Mouse (Mus musculus) intestine, embryonic 16.5 days (tissue): Measurements from ENCODE around the gene Kif3b. TPM values are rescaled to one million over a fixed set of nuclear protein-coding genes. Genes with fewer than 3 reads are reported as not detected.

ENCODE experiments used
- ATAC-seq: fragments of 200-750 bp; cut with Nextera tagmentation; 2 replicates; pipeline ENCODE4 v1.8.0; 2017; ENCODE audit warnings: moderate TSS enrichment, moderate library complexity
- H3K27ac ChIP-seq: fragments of 300-500 bp; sonication (generic); 2 replicates; pipeline ENCODE4 v1.5.1; 2014; ENCODE audit warnings: mild to moderate bottlenecking, low read length
- H3K27me3 ChIP-seq: fragments of 300-500 bp; sonication (generic); replicated peaks from 2 replicates; pipeline ENCODE4 v1.6.1; 2014; ENCODE audit warnings: low read length, control low read depth, mixed read lengths; ENCODE audit not compliant: control insufficient read depth, insufficient read depth
- H3K36me3 ChIP-seq: fragments of 300-500 bp; sonication (generic); 2 replicates; pipeline ENCODE4 v1.6.1; 2014; ENCODE audit warnings: low read length, control low read depth; ENCODE audit not compliant: control insufficient read depth, insufficient read depth
- H3K4me1 ChIP-seq: fragments of 300-500 bp; sonication (generic); 2 replicates; pipeline ENCODE4 v1.6.1; 2014; ENCODE audit warnings: low read length, control low read depth, mixed read lengths; ENCODE audit not compliant: control insufficient read depth, insufficient read depth
- H3K4me2 ChIP-seq: fragments of 300-500 bp; sonication (generic); 2 replicates; pipeline ENCODE4 v1.6.1; 2014; ENCODE audit warnings: low read depth, low read length, control low read depth
- H3K4me3 ChIP-seq: fragments of 300-500 bp; sonication (generic); 2 replicates; pipeline ENCODE4 v1.5.1; 2014; ENCODE audit warnings: mild to moderate bottlenecking, low read length
- H3K9ac ChIP-seq: fragments of 300-500 bp; sonication (generic); 2 replicates; pipeline ENCODE4 v1.6.1; 2014; ENCODE audit warnings: low read depth, low read length
- H3K9me3 ChIP-seq: fragments of 300-500 bp; sonication (generic); 2 replicates; pipeline ENCODE4 v1.6.1; 2016; ENCODE audit warnings: low read length, control low read depth; ENCODE audit not compliant: control insufficient read depth
- WGBS: fragments of 180-500 bp; shearing (Covaris S2); extraction: QIAGEN DNeasy Blood & Tissue Kit; methylation state at CpG from one replicate; pipeline ENCODE4 v1.1.7; 2014; 5-methylcytosine and 5-hydroxymethylcytosine counted together
- polyA plus RNA-seq: library from polyadenylated mRNA; unstranded; fragments of >200 nt; fragmentation: Nextera tagmentation; extraction: Ambion mirVana; gene quantifications from 2 replicates; pipeline ENCODE4 v1.2.1, GENCODE M21; 2015

Kif3b gene
- polyA plus RNA-seq, 1 experiment from 2014 or later = 8.2 TPM

GRCm38 (mm10) chr2:153309106-153309505 is 17.9 kb downstream of the Kif3b start:
- WGBS = 67% methylated on average over 8 of the region's 8 CpGs
- no peak overlapping the region for H3K9ac ChIP-seq
- H3K9me3 ChIP-seq = no peaks in the 10 kb centered on the region
- no peak overlapping the region for H3K4me2 ChIP-seq
- H3K27me3 ChIP-seq = no peaks in the 10 kb centered on the region
- no peaks in the 10 kb centered on the region for H3K36me3 ChIP-seq
- no peak overlapping the region for H3K4me3 ChIP-seq
- H3K4me1 ChIP-seq = peaks cover 5% of the 10 kb centered on the region; the same call in 1 of the 2 replicates
- ATAC-seq = no peak
- no peak overlapping the region for H3K27ac ChIP-seq

GRCm38 (mm10) chr2:153310228-153310627 is 19.0 kb downstream of the Kif3b start:
- no peak overlapping the region for H3K4me2 ChIP-seq
- no peaks in the 10 kb centered on the region for H3K36me3 ChIP-seq
- H3K9ac ChIP-seq = no peak overlapping the region
- no peak for ATAC-seq
- no peak overlapping the region for H3K27ac ChIP-seq
- no peaks in the 10 kb centered on the region for H3K27me3 ChIP-seq
- WGBS = 78% methylated on average over 6 of the region's 6 CpGs
- H3K9me3 ChIP-seq = no peaks in the 10 kb centered on the region
- no peak overlapping the region for H3K4me3 ChIP-seq
- H3K4me1 ChIP-seq = peaks cover 2% of the 10 kb centered on the region; the same call in 1 of the 2 replicates

- Histone ChIP-seq H3K9me3 (no peaks in the 10 kb centered on the region), H3K4me2 (no peak overlapping the region), H3K9ac (no peak overlapping the region), H3K27me3 (no peaks in the 10 kb centered on the region), H3K4me3 (no peak overlapping the region), H3K27ac (no peak overlapping the region), H3K36me3 (peaks cover 11% of the 10 kb centered on the region), H3K4me1 (no peaks in the 10 kb centered on the region)
- WGBS = 91% methylated on average over 9 of the region's 9 CpGs
- no peak for ATAC-seq
Measured at GRCm38 (mm10) chr2:153312884-153313283, 21.7 kb downstream of the Kif3b start.

GRCm38 (mm10) chr2:153318408-153318807 is 27.2 kb downstream of the Kif3b start:
- no peak overlapping the region for H3K27ac ChIP-seq
- no peak overlapping the region for H3K4me3 ChIP-seq
- H3K9ac ChIP-seq = no peak overlapping the region
- H3K4me2 ChIP-seq = no peak overlapping the region
- no peaks in the 10 kb centered on the region for H3K4me1 ChIP-seq
- H3K36me3 ChIP-seq = peaks cover 19% of the 10 kb centered on the region
- no peaks in the 10 kb centered on the region for H3K27me3 ChIP-seq
- 90% methylated on average over 4 of the region's 4 CpGs for WGBS
- H3K9me3 ChIP-seq = no peaks in the 10 kb centered on the region
- no peak for ATAC-seq

- Histone ChIP-seq H3K27me3 (no peaks in the 10 kb centered on the region), H3K4me3 (no peak overlapping the region), H3K4me2 (no peak overlapping the region), H3K9me3 (no peaks in the 10 kb centered on the region), H3K9ac (no peak overlapping the region), H3K4me1 (no peaks in the 10 kb centered on the region), H3K36me3 (peaks cover 22% of the 10 kb centered on the region), H3K27ac (peak overlapping the region; percentile 23; the same call in 1 of the 2 replicates)
- no peak for ATAC-seq
- 79% methylated on average over 8 of the region's 8 CpGs for WGBS
Measured at GRCm38 (mm10) chr2:153319036-153319643, 27.9 kb downstream of the Kif3b start.

- no peak for ATAC-seq
- WGBS = 80% methylated on average over 9 of the region's 9 CpGs
Measured at GRCm38 (mm10) chr2:153325706-153326376, 34.6 kb downstream of the Kif3b start.

GRCm38 (mm10) chr2:153332271-153332670 is 41.1 kb downstream of the Kif3b start:
- H3K36me3 ChIP-seq = peaks cover 3% of the 10 kb centered on the region
- no peak overlapping the region for H3K27ac ChIP-seq
- H3K4me3 ChIP-seq = no peak overlapping the region
- no peak overlapping the region for H3K4me2 ChIP-seq
- no peaks in the 10 kb centered on the region for H3K27me3 ChIP-seq
- H3K9ac ChIP-seq = no peak overlapping the region
- ATAC-seq = no peak
- no peaks in the 10 kb centered on the region for H3K9me3 ChIP-seq
- 94% methylated on average over 5 of the region's 5 CpGs for WGBS
- no peaks in the 10 kb centered on the region for H3K4me1 ChIP-seq

More at GRCm38 (mm10) chr2:153325706-153326376, 34.6 kb downstream of the Kif3b start:
- H3K27ac ChIP-seq = no peak overlapping the region
- no peak overlapping the region for H3K9ac ChIP-seq
- H3K4me2 ChIP-seq = no peak overlapping the region
- no peaks in the 10 kb centered on the region for H3K9me3 ChIP-seq
- H3K4me1 ChIP-seq = no peaks in the 10 kb centered on the region
- H3K27me3 ChIP-seq = no peaks in the 10 kb centered on the region
- no peak overlapping the region for H3K4me3 ChIP-seq
- peaks cover 16% of the 10 kb centered on the region for H3K36me3 ChIP-seq

- H3K9ac ChIP-seq = no peak overlapping the region
- no peaks in the 10 kb centered on the region for H3K4me1 ChIP-seq
- no peak for ATAC-seq
- no peaks in the 10 kb centered on the region for H3K9me3 ChIP-seq
- H3K4me3 ChIP-seq = no peak overlapping the region
- no peak overlapping the region for H3K4me2 ChIP-seq
- H3K36me3 ChIP-seq = peaks cover 3% of the 10 kb centered on the region
- no peaks in the 10 kb centered on the region for H3K27me3 ChIP-seq
- no peak overlapping the region for H3K27ac ChIP-seq
- 91% methylated on average over 3 of the region's 3 CpGs for WGBS
Measured at GRCm38 (mm10) chr2:153332981-153333380, 41.8 kb downstream of the Kif3b start.

GRCm38 (mm10) chr2:153333822-153334232 is 42.6 kb downstream of the Kif3b start:
- H3K9me3 ChIP-seq = no peaks in the 10 kb centered on the region
- H3K4me2 ChIP-seq = no peak overlapping the region
- H3K4me3 ChIP-seq = no peak overlapping the region
- no peaks in the 10 kb centered on the region for H3K4me1 ChIP-seq
- H3K36me3 ChIP-seq = peaks cover 3% of the 10 kb centered on the region; the same call in 1 of the 2 replicates
- H3K27ac ChIP-seq = no peak overlapping the region
- no peak for ATAC-seq
- H3K9ac ChIP-seq = no peak overlapping the region
- H3K27me3 ChIP-seq = no peaks in the 10 kb centered on the region
- 74% methylated on average over 6 of the region's 6 CpGs for WGBS
